Mouse (Mus musculus): ENCODE results near the gene H2al1i.
"Not testable (repeated sequence)": the region's sequence is repeated elsewhere in the genome, so short reads cannot be mapped to it uniquely, and the experiment has no call there.

DNA sequence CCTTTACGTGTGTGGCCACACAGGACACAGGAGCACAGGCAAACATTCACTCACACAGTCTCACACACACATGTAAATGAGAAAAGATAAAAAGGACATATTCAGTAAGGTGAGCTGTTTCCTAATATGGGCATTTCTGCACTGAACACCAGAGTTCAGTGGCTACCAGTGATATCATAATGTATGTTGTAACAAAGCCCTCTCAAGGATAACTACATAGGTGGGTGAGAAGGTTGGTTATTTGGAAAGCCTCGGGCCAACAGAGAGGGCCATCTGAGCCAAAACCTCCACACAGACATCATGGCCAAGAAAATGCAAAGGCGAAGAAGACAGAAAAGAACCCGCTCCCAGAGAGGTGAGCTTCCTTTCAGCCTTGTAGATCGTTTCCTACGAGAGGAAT, 19.1 kb upstream of the H2al1i start, which contains the start of gene H2al1c:
- TF ChIP-seq CTCF, POLR2A (IDR thresholded peaks at IDR 0.05; ENCODE audit: extremely low read depth, insufficient read depth, low read length): not testable (repeated sequence)
